Mouse (Mus musculus) intestine, embryonic 16.5 days (tissue): ENCODE measurements at regions not wholly inside any gene's neighbourhood (a gene's known extent, or its start where the extent isn't known, plus 50 kb on each side); places are given as distances from the start of the nearest gene placed in this dataset.

Source experiments
- ATAC-seq: fragments of 200-750 bp; cut with Nextera tagmentation; 2 replicates; pipeline ENCODE4 v1.8.0; 2017; ENCODE audit warnings: moderate TSS enrichment, moderate library complexity
- H3K27ac ChIP-seq: fragments of 300-500 bp; sonication (generic); 2 replicates; pipeline ENCODE4 v1.5.1; 2014; ENCODE audit warnings: mild to moderate bottlenecking, low read length
- H3K27me3 ChIP-seq: fragments of 300-500 bp; sonication (generic); replicated peaks from 2 replicates; pipeline ENCODE4 v1.6.1; 2014; ENCODE audit warnings: low read length, control low read depth, mixed read lengths; ENCODE audit not compliant: control insufficient read depth, insufficient read depth
- H3K36me3 ChIP-seq: fragments of 300-500 bp; sonication (generic); 2 replicates; pipeline ENCODE4 v1.6.1; 2014; ENCODE audit warnings: low read length, control low read depth; ENCODE audit not compliant: control insufficient read depth, insufficient read depth
- H3K4me1 ChIP-seq: fragments of 300-500 bp; sonication (generic); 2 replicates; pipeline ENCODE4 v1.6.1; 2014; ENCODE audit warnings: low read length, control low read depth, mixed read lengths; ENCODE audit not compliant: control insufficient read depth, insufficient read depth
- H3K4me2 ChIP-seq: fragments of 300-500 bp; sonication (generic); 2 replicates; pipeline ENCODE4 v1.6.1; 2014; ENCODE audit warnings: low read depth, low read length, control low read depth
- H3K4me3 ChIP-seq: fragments of 300-500 bp; sonication (generic); 2 replicates; pipeline ENCODE4 v1.5.1; 2014; ENCODE audit warnings: mild to moderate bottlenecking, low read length
- H3K9ac ChIP-seq: fragments of 300-500 bp; sonication (generic); 2 replicates; pipeline ENCODE4 v1.6.1; 2014; ENCODE audit warnings: low read depth, low read length
- H3K9me3 ChIP-seq: fragments of 300-500 bp; sonication (generic); 2 replicates; pipeline ENCODE4 v1.6.1; 2016; ENCODE audit warnings: low read length, control low read depth; ENCODE audit not compliant: control insufficient read depth
- WGBS: fragments of 180-500 bp; shearing (Covaris S2); extraction: QIAGEN DNeasy Blood & Tissue Kit; methylation state at CpG from one replicate; pipeline ENCODE4 v1.1.7; 2014; 5-methylcytosine and 5-hydroxymethylcytosine counted together

DNA sequence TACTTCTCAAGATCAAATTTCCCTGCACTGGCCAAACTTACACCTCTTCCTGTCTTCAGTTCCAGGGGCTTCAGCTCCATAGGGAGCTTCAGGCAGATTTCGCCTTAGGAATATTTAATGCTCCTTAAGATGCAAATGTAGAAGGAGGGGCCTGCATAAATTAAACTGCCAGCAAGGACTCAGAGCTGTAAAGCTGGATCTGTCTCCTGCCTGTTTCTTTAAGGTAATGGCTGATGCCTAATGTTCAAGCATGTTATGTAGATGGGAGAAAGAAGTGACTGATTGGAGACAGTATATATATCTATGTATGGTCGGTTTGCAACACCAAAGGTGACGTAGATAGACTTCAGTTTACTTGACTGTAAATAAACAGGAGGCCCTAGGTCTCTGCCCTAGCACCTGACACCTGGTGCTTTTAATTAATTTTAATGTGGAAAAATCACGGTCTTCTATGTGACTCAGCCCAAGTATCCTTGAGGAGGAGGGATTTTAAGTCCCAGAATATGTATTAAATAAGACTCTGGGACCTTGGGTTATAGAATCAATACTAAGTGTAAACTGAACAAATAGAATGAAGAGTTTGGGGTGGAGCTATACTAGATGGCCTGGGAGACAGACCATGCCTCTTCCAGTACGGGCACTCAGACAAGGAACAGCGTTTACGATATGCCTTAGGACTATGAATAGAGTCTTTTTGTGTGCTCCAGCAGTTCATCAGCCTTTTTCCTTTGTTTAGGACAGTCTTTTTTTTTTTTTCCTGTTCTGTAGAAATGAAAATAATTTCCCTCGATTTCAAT, 651.7 kb upstream of the Lmcd1 start:
- no peak overlapping the region for H3K9ac ChIP-seq
- WGBS = 60% methylated on average over 8 of the region's 8 CpGs
- H3K4me2 ChIP-seq = no peak overlapping the region
- no peaks in the 10 kb centered on the region for H3K4me1 ChIP-seq
- no peak overlapping the region for H3K27ac ChIP-seq
- no peak overlapping the region for H3K4me3 ChIP-seq
- no peak for ATAC-seq
- no peaks in the 10 kb centered on the region for H3K36me3 ChIP-seq
- H3K9me3 ChIP-seq = no peaks in the 10 kb centered on the region
- no peaks in the 10 kb centered on the region for H3K27me3 ChIP-seq

GRCm38 (mm10) chr6:111622481-111623139, 650.9 kb upstream of the Lmcd1 start:
- H3K27ac ChIP-seq = no peak overlapping the region
- no peak overlapping the region for H3K9ac ChIP-seq
- no peak overlapping the region for H3K4me2 ChIP-seq
- H3K9me3 ChIP-seq = no peaks in the 10 kb centered on the region
- WGBS = 69% methylated on average over 7 of the region's 7 CpGs
- ATAC-seq = no peak
- no peak overlapping the region for H3K4me3 ChIP-seq
- H3K36me3 ChIP-seq = no peaks in the 10 kb centered on the region
- H3K4me1 ChIP-seq = no peaks in the 10 kb centered on the region
- H3K27me3 ChIP-seq = no peaks in the 10 kb centered on the region

GRCm38 (mm10) chr6:111623140-111623497, 650.4 kb upstream of the Lmcd1 start:
- Histone ChIP-seq H3K9ac (no peak overlapping the region), H3K36me3 (no peaks in the 10 kb centered on the region), H3K9me3 (no peaks in the 10 kb centered on the region), H3K4me1 (no peaks in the 10 kb centered on the region), H3K27ac (no peak overlapping the region), H3K27me3 (no peaks in the 10 kb centered on the region), H3K4me2 (no peak overlapping the region), H3K4me3 (no peak overlapping the region)
- no peak for ATAC-seq
- WGBS = 95% methylated on average over 4 of the region's 4 CpGs

DNA sequence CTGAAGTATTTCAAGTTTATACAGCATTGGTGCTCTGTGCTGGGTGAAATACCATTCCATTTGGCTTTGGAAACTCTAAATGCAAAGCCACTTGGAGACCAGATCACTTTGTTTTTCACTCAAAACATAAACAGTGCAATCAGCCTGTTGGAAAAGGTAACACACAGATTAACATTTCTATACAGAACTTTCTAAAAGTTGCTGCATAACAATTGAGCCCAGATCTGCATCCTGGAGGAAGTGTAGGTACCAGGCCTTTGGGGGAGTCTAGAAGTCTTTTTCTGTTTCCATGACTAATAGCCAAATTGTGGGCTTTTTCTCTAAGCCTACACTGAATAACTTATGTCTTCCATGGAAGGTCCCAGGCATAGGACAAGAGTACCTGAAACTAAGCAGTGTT, 648.1 kb upstream of the Lmcd1 start:
- Histone ChIP-seq H3K9ac (no peak overlapping the region), H3K9me3 (no peaks in the 10 kb centered on the region), H3K27me3 (no peaks in the 10 kb centered on the region), H3K4me1 (no peaks in the 10 kb centered on the region), H3K4me2 (no peak overlapping the region), H3K4me3 (no peak overlapping the region), H3K36me3 (no peaks in the 10 kb centered on the region), H3K27ac (no peak overlapping the region)
- ATAC-seq = no peak

DNA sequence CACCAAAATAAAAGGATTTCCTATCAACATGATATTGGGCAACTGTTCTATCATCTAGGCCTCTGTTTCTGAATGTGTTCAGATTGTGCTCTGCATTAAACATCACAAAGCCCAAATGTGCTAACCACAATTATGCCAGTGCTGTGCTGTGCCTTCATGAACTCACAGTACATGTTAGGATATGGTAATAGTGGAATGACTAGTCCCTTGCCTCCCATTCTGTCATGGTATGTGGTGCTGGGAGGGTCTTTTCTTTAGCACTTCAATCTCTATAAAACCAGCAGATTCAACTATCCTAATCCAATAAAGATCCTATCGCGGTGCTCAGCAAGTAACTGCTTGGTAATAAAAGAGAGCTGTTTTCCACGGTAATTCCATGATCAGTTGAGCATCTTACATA, 620.8 kb upstream of the Lmcd1 start:
- H3K4me1 ChIP-seq = no peaks in the 10 kb centered on the region
- H3K9ac ChIP-seq = no peak overlapping the region
- ATAC-seq = no peak
- H3K27ac ChIP-seq = no peak overlapping the region
- H3K9me3 ChIP-seq = no peaks in the 10 kb centered on the region
- no peaks in the 10 kb centered on the region for H3K36me3 ChIP-seq
- no peak overlapping the region for H3K4me3 ChIP-seq
- H3K27me3 ChIP-seq = no peaks in the 10 kb centered on the region
- 93% methylated on average over 3 of the region's 3 CpGs for WGBS
- H3K4me2 ChIP-seq = no peak overlapping the region

- ATAC-seq = no peak
These were observed 613.6 kb upstream of the Lmcd1 start for GRCm38 (mm10) chr6:111659957-111660356.

DNA sequence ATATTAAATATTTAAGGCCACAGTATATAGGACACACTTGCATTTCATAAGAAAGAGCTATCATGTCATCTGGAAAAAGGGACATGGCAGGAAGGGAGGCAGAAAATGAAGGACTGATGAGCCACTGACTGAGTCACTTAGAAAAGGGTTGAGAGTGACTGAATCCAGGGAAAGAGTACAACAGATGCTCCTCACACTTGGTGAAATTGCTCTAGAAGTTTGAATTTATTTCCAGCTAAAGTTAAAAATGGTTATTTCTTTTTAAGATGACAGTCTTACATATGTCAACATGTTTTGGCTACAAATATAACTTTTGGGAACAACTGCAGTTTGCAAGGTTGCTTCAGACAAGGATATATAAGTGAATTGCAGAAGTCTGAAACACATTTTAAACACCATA, 609.0 kb upstream of the Lmcd1 start:
- no peaks in the 10 kb centered on the region for H3K27me3 ChIP-seq
- H3K4me1 ChIP-seq = no peaks in the 10 kb centered on the region
- no peak overlapping the region for H3K4me2 ChIP-seq
- no peaks in the 10 kb centered on the region for H3K9me3 ChIP-seq
- no peak overlapping the region for H3K4me3 ChIP-seq
- ATAC-seq = no peak
- H3K27ac ChIP-seq = no peak overlapping the region
- no peaks in the 10 kb centered on the region for H3K36me3 ChIP-seq
- H3K9ac ChIP-seq = no peak overlapping the region

More at GRCm38 (mm10) chr6:111659957-111660356, 613.6 kb upstream of the Lmcd1 start:
- no peak overlapping the region for H3K4me3 ChIP-seq
- H3K36me3 ChIP-seq = no peaks in the 10 kb centered on the region
- H3K4me2 ChIP-seq = no peak overlapping the region
- no peak overlapping the region for H3K27ac ChIP-seq
- H3K4me1 ChIP-seq = no peaks in the 10 kb centered on the region
- no peaks in the 10 kb centered on the region for H3K27me3 ChIP-seq
- H3K9me3 ChIP-seq = no peaks in the 10 kb centered on the region
- no peak overlapping the region for H3K9ac ChIP-seq
- WGBS = 55% methylated on average over 2 of the region's 2 CpGs

DNA sequence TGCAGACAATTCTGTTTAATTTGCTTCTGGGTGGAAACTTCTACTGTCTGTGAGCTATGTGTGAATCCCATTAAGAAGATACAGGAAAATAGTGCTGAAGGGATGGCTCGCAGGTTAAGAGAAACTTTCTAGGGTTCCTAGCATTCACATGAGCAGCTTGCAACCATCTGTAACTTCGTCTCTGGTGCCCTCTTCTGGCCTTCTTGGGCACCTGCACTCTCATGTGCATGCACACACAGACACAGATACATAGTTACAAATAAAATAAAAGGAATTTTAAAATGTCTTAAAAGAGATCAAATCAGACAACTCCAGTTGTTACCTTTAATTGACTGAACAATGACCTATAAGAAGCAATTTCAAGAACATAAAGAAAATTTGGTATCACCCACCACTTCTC, 588.6 kb upstream of the Lmcd1 start:
- Histone ChIP-seq H3K4me2 (no peak overlapping the region), H3K27ac (no peak overlapping the region), H3K4me3 (no peak overlapping the region), H3K4me1 (no peaks in the 10 kb centered on the region), H3K9ac (no peak overlapping the region), H3K36me3 (no peaks in the 10 kb centered on the region), H3K9me3 (no peaks in the 10 kb centered on the region), H3K27me3 (no peaks in the 10 kb centered on the region)
- no peak for ATAC-seq
- 72% methylated on average over 2 of the region's 2 CpGs for WGBS

DNA sequence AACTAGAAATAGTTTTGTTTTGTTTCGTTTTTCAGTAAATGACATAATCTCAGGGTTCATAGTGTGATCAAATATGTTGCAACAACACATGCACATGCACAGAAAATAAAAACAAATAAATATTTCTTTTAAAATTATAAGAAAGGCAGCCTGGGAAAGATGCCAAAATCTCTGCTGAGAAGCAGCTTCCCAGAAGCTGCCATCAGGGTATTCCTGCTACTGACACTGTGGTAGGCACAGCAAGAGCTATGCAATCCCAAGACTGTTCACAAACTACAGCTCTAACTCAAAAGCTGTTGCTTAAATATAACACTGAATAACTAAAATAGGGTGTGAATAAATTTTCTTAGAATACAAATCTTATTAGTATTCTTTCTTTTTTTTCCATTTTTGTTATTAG, 570.7 kb upstream of the Lmcd1 start:
- Histone ChIP-seq H3K4me3 (no peak overlapping the region), H3K4me1 (no peaks in the 10 kb centered on the region), H3K4me2 (no peak overlapping the region), H3K9ac (no peak overlapping the region), H3K9me3 (no peaks in the 10 kb centered on the region), H3K36me3 (no peaks in the 10 kb centered on the region), H3K27ac (no peak overlapping the region), H3K27me3 (no peaks in the 10 kb centered on the region)
- WGBS = 89% methylated on average over 1 of the region's 1 CpGs
- no peak for ATAC-seq

DNA sequence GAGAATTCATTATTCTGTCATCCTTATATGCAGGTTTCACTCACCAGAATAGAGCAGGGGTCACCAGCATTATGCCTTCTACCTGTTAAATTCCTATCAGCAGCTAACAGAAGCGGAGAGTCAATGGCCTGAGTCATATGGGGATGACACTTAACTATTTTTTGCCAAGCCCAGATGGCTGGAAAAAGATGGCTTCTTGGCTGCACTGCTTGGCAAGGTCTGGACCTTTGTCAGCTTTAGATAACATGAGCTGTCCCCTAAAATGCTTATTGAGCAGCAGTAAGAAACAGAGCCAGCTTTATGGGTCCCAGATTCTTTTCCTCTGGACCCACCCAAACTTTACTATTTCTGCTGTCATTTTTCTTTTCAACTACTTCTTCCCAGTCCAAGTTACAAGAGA, 565.3 kb upstream of the Lmcd1 start:
- Histone ChIP-seq H3K9ac (no peak overlapping the region), H3K9me3 (no peaks in the 10 kb centered on the region), H3K27ac (no peak overlapping the region), H3K27me3 (no peaks in the 10 kb centered on the region), H3K4me1 (no peaks in the 10 kb centered on the region), H3K4me2 (no peak overlapping the region), H3K4me3 (no peak overlapping the region), H3K36me3 (no peaks in the 10 kb centered on the region)
- WGBS = 65% methylated on average over 1 of the region's 1 CpGs
- no peak for ATAC-seq
